Mouse (Mus musculus): ENCODE measurements at regions not wholly inside any gene's neighbourhood (a gene's known extent, or its start where the extent isn't known, plus 50 kb on each side); places are given as distances from the start of the nearest gene placed in this dataset.

DNA sequence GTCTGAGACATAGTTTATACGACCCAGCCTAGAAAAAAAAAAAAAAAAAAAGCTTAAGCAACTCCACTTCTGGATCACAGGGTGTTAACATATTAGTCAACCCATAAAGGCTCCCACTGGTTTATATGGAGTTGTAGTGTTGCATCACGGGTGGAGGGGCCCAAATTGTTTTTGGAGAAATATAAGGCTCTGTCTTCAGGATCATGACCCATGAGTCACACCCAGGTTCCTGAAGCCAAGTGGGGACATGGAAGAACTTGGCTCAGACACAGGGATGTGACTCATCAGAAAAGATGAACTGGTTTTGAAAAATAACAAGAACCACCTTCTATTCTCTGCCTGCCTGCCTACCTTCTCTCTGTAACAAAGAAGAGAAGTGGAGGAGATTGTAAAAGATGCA is 108.5 kb upstream of the Bmp2 start:
- TF ChIP-seq GATA1 (IDR thresholded peaks at IDR 0.05; ENCODE audit: borderline replicate concordance, low read length) (no peak), FLI1 (IDR thresholded peaks at IDR 0.05; ENCODE audit: low read length) (no peak)

All from megakaryocyte, embryonic 14.5 days (primary cell).